ENCODE assay signal across 11 mouse cellular contexts in the genomic region with DNA sequence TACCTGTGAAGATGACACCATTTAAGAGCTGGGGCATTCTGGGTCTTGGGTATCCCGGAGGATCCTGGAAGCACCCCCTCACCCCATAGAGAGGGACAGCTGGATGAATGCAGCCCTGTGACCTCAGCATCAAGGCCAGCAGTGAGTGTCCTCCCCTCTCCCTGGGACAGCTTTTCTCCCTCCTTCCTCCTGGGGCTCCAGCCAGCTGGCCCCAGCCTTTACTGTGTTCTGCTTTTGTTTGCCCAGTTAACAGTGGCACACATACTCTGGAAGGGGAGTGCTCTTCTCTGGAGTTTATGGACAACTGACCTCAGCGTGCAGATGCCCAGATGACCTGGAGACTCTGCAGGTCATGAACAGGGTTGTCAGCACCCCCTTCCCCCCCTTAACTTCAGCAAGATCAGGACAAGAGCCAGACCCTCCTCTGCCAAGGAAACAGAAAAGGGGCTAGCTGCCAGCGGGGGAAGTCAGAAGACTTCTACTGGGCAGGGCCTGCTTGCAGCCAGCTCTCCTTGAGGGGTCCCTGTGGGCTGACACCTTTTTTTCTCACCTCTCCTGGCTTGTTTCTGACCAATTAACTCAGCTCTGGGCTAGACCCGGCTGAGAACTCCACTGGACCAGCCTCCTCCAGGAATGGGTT. TPM values are rescaled to one million over a fixed set of nuclear protein-coding genes. Genes with fewer than 3 reads are reported as not detected.
DNase-seq lines count a peak whose midpoint lies in the region; TF ChIP-seq lines count a peak whose summit lies in the region.
"Had no signal": no experiment of that assay in that cellular context is flagged by ENCODE, and none has a peak within 500 bp of the region (broad histone marks: within the 10 kb centered on the region; RNA-seq: fewer than 3 reads in every experiment).

No protein-coding gene starts in this region.

- 23% methylated on average over 4 of the region's 4 CpGs for WGBS in lung, adult 2 months

- TF ChIP-seq POLR2A in lung, adult 2 months (IDR thresholded peaks at IDR 0.05; ENCODE audit: borderline replicate concordance, extremely low read depth, low read depth, low read length): no peak

- intact Hi-C loops in gastrocnemius, postnatal 14 days (cut with DNase I; ENCODE audit: low total_unique reads): no loop called here
- intact Hi-C loops in heart, postnatal 14 days (cut with DNase I): loop anchor here (2.0 kb wide), 1 partner anchor 47 kb away; no protein-coding TSS in a partner anchor

- DNase-seq in gastrocnemius, postnatal 14 days: peak; percentile 25
- DNase-seq in gastrocnemius, postnatal 4 days (ENCODE audit: low spot score in 2 of 2): no peak
- peak; percentile 1 for DNase-seq in lung, postnatal 25 days (ENCODE audit: low spot score)
- no peak for DNase-seq in lung, adult 2 months
- DNase-seq in adrenal gland, postnatal 14 days: peak; percentile 74
- peak; percentile 36 to 45 for DNase-seq in heart, postnatal 14 days
- DNase-seq in embryo, embryonic 11 days: no peak
- no peak for DNase-seq in frontal cortex, postnatal 25 days (ENCODE audit: low spot score in 2 of 2)
- DNase-seq: right cerebral cortex, postnatal 14 days had no signal

- no peak overlapping the region for H3K4me3 ChIP-seq in lung, adult 2 months (replicated peaks; ENCODE audit: extremely low read depth, low read depth, low read length)
- H3K4me3 ChIP-seq: liver, embryonic 15.5 days had no signal

- H3K4me1 ChIP-seq in lung, adult 2 months (ENCODE audit: control insufficient read depth, insufficient read depth, low read length): no peaks in the 10 kb centered on the region
- H3K4me1 ChIP-seq: liver, embryonic 15.5 days had no signal

- TF ChIP-seq CTCF in lung, adult 2 months (IDR thresholded peaks at IDR 0.05; ENCODE audit: insufficient read depth, low read length): no peak

RNA-seq across cellular contexts. Expression of a gene that starts 10.8 kb away (rescaled TPM):
- under 1 TPM; 0.16 to 0.18 TPM for total RNA-seq in gastrocnemius, postnatal 14 days (2021)
- under 1 TPM; 0.22 to 0.26 TPM for total RNA-seq in gastrocnemius, postnatal 4 days (2021)
- 0.02 and 0.07 TPM in 2 replicates for polyA plus RNA-seq in lung, adult 2 months (2012; rRNA removed)
- 0.33 and 0.60 TPM in 2 replicates for total RNA-seq in adrenal gland, postnatal 14 days (2021)
- under 1 TPM; 0.10 to 0.22 TPM for total RNA-seq in heart, postnatal 14 days (2021)
- polyA plus RNA-seq: CD4-positive, CD25-positive, alpha-beta regulatory T cell, adult 4 months had no signal

Comparison
In these comparisons a context has a peak if more than half of its experiments do, and no peak if none do; other contexts are left out.
1. DNase-seq: peak in gastrocnemius, postnatal 14 days (single experiment), lung, postnatal 25 days (single experiment), adrenal gland, postnatal 14 days (single experiment) and heart, postnatal 14 days (2 of 2); none in gastrocnemius, postnatal 4 days (0 of 2), lung, adult 2 months (single experiment), embryo, embryonic 11 days (single experiment) and frontal cortex, postnatal 25 days (0 of 2).